Mouse (Mus musculus): ENCODE data around the gene Itpripl1.
"Not testable (repeated sequence)": the region's sequence is repeated elsewhere in the genome, so short reads cannot be mapped to it uniquely, and the experiment has no call there.

Itpripl1 gene

DNA sequence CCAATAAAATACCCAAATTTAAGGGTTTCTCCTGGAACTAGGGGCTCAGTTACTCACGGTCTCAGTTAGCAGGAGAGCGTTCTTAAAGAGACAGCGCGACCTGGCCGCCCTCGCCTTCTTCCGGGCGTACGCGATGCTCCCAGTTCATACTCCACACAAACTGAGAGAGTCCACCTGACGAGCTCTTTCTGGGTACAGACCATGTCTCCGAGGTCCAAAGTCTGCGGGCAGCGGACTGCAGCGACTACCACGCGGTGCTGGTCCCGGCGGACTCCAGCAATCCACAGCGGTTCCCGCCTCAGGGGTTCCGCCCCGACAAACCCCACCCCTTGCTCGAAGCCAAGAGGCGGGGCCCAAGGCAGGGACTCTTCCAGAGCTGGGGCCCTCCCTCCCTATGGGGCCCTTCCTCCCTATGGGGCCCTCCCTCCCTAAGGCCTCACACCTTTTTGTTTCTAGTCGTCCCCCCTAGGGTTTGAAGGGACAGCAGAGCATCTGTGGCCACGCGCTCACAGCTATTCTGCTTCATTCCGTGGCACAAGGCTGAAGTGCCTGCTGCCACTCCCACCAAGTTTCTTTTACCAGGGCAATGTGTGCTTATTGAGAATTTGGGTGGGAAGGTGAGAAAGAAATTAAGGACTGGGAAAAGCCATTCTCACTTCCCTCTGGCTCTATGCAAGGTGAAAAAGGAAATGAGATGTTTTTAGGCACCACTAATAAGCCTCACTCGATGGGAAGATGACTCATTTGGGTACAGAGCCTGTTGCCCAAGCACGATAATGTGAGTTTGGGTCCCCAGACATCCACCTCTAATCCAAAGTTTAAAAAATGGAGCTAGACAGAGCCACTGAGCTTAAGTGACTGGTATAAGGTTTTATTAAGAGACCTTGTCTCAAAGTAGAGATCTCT lies at the start of gene Itpripl1:
Gene Itpripl1, minus strand, starts transcription at position 285 of the 906 bp plus-strand sequence.
- DNase-seq (ENCODE audit: low read depth, low spot score), result no peak

DNA sequence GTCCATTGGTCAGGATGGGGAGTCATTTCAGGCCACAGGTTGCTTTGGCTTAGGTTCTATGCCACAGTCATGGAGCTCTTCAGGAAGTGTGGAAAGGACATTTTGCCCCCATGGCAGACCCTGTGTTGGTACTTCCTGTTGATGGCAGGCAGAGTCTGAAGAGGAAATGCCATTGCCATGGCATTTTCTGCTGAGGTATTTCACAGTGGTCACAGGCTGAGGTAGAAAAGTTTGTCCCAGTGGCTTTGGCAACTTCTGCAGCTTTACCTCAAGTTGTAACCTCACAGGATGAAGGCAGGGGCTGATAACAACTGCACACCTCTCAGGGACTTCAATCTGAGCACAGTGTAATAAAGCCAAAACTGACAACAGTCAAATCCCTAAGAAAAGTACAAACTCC lies 46.3 kb upstream of the Itpripl1 start:
- DNase-seq (ENCODE audit: low read depth, low spot score), result no peak

DNA sequence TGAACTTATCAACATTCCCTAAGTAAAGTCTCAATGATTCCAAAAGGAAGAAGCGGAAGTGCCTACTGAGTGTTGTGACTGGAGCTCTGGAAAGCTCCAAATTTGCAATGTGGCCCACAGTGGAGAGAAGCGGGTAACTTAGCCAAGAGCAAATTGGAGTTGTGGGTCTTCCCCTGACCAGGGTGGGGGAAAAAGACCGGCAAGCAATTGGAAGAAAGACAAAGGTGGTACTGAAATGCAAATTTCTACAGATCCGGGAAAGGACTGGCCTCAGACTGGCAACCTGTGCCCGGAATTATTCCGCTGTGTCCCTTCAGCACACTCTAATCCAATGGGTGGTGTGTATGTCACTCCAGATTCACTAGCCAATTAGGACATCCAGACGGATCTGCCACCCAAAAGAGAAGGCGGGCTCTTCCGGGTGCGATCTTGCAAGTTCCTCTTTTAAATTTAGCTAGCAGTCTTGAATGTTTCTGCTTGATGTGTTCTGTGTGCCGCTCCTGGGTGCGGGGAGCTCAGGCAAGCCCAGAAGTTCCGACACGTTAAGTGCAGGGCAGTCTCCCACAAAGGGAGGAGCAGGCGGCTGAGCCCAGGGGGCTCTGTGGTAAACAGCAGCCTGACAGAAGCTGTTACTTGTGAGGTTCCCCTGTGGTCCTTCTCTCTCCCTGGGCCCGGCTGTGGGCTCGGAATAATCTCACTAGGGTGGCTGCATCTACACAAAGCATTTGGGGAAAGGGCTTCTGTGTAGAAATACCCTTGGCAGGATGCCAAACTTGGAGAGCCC lies 39.5 kb upstream of the Itpripl1 start:
- peak; percentile 74 for DNase-seq (ENCODE audit: low read depth, low spot score)

DNA sequence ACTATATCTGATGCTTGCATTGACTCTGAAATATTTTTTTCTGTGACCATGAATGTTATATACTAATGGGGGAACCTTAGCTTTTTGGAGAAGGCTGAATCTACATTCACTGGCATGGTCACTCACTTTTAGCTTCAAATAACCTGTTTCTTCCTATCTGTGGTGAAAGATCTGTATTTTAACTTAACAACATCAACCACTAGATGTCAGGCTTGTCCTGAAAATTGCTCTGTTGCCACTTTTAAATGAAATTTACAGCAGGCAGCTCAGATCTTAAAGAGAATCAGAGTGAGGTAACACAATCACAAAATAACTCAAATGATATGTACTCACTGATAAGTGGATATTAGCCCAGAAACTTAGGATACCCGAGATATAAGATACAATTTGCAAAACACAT lies 23.0 kb upstream of the Itpripl1 start:
- not testable (repeated sequence) for DNase-seq (ENCODE audit: low read depth, low spot score)

DNA sequence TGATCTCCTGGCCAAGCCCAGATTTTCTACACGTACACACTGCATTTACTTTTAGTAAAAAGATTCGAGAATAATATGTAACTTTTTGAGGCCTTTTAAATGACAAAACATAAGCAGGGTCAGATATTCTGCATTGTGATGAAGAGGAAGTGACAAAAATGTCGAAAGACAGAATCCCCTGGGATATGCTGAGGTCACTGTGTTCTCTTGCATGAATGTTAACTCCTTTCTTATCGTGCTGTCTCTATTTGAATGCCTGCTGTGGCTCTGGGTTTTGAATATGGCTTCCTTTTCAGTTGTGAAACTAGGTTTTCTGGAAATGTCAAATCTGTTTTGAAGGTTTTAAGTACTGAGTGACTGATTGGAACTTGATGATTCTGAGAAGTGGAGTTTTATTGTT lies 22.4 kb upstream of the Itpripl1 start:
- no peak for DNase-seq (ENCODE audit: low read depth, low spot score)

DNA sequence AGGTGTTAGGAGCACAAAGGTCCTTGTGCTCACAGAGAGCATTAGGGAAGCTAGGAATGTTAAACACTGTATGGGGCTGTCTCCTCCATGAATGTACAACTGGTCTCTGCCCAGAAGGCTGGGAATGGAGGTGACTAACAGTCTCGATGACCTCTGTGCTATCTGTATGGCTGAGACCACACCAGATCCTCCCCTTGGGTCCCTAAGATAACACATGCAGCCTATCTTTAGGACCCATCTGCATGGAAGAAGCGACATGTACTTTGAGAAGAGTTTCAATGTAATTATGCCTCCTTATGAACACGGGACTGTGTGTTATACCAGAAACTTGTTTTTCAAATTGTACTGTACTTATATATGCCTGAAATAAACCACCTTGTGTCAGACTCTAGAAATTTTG lies 2.5 kb upstream of the Itpripl1 start:
- DNase-seq (ENCODE audit: low read depth, low spot score), result no peak

DNA sequence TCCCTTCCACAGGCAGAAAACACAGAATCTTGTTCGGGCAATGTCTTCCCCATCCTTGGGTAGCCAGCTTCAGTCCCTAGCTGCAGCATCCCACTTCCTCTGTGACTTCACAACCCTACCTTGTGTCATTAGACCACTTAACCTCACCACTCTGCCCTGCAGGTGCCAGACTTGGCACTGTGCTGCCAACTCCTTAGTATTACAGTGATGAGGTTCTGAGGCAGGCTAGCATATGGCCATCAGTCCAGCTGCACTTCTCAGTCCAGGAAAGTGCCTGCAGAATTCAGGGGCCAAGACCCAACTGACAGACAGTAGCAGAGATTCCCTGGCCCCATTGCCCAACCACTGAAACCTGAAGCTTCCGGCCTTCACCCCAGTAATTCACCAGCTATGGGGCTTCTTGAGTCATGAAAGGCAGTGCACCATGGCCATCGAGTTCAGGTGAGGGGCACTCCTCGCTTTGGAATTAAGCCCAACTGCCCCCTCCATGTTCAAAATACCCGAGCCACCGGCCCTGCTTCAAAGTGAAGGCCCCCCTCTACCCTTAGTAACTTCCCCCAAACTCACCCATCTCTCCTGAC lies 575 bp downstream of the Itpripl1 start:
- no peak for DNase-seq (ENCODE audit: low read depth, low spot score)

DNA sequence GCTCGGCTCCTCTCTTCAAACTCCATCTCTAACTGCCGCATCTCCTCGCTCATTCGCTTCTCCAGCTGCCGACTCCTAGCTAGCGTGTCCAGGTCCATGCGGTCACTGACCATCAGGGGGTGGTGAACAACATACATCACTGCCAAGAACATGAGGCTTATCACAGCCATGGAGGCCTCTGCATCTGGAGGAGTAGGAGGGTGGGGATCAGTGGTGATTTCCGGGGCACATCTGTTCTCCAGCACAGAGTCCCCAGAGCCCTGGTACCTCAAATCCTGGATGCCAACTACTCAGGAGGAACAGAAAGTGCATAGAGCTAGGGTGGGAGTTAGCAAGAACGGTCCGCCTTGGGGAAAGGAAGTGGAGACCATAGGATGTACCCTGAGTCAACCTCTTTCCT lies 1.2 kb downstream of the Itpripl1 start:
- DNase-seq (ENCODE audit: low read depth, low spot score), result no peak

DNA sequence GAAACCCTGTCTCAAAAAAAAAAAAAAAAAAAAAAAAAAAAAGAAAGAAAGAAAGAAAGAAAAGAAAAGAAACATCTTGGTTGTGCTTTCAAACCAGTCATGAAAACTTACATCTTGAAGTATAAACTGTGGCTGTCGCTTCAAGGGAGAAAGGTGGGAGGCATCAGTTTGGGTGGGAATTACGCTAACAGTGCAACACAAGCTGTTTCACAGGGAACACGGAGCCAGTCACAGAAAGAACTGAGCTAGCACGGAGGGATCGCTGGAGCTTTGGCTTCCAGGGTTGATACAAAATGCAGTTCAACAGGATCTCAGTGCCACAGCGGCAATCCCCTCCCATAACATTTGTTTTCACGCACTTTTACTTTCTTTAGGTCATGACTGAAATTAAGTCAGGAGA lies 3.2 kb downstream of the Itpripl1 start:
- no peak for DNase-seq (ENCODE audit: low read depth, low spot score)

DNA sequence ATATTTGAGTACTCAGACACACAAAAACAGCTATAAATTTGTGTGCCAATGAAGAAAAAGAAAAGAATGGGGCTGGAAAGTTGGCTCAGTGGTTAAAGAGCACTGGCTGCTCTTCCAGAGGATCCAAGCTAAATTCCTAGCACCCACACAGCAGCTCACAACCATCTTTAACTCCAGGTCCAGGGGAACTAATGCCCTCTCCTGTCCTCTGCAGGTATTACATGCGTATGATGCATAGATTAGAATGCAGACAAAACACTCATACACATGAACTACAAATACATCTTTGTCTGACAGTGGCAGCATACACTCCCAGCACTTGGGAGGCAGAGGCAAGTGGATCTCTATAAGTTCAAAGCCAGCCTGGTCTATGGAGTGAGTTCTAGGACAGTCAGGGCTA lies 3.6 kb downstream of the Itpripl1 start:
- DNase-seq (ENCODE audit: low read depth, low spot score), result no peak

DNA sequence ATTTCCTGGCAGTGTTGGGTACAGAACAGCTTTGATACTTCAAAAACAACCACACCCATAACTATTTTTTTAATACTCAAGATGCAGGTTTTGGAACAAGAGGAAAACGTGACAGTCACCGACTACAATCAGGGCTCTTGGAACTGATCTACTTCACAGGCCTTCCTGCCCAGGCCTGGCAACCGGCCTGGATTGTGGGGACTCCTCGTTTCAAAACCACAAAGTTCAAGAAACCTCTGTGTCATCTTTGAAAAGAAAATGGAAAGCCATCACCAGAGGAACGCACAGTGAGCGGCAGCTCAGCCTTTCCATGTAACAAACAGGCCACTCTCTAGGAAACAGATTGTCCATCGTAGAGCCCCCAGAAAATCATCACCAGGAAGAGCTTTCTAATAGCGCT lies 4.1 kb downstream of the Itpripl1 start:
- DNase-seq (ENCODE audit: low read depth, low spot score), result no peak

DNA sequence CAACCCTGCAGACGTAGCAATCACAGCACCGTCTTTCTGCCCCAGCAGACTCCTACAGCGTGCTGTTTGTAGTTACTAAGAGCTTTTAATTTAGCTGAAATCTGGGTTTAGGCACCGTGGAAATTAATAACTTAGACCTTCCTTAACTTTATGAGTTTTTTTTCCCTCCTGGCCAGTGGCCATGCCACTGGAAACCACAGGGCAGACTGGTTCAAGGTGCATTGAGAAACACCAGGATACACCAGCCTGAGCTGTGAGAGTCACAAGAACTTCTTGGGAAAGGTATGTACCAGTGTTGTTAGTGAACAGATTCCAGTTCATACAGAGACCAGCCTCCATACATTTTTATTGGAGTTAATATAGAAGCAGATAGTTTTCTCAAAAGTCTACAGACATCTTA lies 4.8 kb downstream of the Itpripl1 start:
- DNase-seq (ENCODE audit: low read depth, low spot score), result no peak

DNA sequence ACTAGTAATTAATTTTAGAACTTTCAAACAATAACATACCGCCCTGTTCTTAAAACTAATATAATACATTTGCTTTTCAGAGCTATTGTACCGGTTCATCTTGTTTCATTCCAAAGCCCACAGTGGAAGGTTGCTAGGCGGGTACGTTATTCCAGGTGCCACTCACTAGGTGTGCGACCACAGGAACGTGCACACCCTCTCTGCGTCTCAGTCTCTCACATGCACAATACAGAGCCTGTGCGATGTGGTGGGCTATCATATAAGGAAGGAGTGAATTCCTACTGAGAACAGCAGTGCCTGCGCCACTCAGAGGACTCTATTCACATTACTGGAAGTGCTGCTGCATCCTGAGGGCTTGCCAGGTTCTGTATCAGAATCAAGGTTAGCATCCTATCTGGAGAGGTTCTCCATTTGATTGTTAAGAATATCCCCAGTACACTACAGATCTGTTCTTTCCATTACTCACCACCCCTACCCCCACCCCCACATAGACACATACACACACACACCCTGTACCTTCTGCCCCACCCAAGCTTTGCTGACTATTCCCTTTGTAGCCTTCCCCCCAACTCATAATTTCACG lies 5.3 kb downstream of the Itpripl1 start:
- no peak for DNase-seq (ENCODE audit: low read depth, low spot score)

DNA sequence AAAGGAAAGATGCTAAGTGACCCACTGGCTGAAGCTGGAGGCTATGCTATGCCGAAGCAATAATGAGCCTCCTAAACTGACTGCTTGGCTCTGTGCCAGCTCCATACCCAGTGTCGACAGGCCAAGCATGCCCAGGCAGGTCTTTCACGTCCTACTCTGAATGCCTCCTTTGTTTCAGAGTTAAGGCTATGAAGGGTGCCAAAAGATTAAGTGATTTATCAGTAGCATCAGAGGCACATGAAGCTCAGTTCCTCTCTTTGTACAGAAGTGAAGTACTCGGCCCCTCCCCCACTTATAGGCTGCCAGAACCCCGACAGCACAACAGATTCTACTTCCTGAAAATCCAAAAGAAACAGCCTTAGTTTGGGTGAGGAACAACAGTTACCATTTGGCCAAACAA lies 6.3 kb downstream of the Itpripl1 start:
- DNase-seq (ENCODE audit: low read depth, low spot score), result no peak

DNA sequence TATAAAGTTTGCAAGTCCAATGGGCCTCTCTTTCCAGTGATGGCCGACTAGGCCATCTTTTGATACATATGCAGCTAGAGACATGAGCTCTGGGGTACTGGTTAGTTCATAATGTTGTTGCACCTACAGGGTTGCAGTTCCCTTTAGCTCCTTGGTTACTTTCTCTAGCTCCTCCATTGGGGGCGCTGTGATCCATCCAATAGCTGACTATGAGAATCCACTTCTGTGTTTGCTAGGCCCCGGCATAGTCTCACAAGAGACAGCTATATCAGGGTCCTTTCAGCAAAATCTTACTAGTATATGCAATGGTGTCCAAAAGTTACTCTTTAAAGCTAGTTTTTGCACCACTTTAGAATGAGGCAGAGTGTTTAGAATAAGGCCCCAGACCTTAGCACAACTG lies 8.0 kb downstream of the Itpripl1 start:
- not testable (repeated sequence) for DNase-seq (ENCODE audit: low read depth, low spot score)

DNA sequence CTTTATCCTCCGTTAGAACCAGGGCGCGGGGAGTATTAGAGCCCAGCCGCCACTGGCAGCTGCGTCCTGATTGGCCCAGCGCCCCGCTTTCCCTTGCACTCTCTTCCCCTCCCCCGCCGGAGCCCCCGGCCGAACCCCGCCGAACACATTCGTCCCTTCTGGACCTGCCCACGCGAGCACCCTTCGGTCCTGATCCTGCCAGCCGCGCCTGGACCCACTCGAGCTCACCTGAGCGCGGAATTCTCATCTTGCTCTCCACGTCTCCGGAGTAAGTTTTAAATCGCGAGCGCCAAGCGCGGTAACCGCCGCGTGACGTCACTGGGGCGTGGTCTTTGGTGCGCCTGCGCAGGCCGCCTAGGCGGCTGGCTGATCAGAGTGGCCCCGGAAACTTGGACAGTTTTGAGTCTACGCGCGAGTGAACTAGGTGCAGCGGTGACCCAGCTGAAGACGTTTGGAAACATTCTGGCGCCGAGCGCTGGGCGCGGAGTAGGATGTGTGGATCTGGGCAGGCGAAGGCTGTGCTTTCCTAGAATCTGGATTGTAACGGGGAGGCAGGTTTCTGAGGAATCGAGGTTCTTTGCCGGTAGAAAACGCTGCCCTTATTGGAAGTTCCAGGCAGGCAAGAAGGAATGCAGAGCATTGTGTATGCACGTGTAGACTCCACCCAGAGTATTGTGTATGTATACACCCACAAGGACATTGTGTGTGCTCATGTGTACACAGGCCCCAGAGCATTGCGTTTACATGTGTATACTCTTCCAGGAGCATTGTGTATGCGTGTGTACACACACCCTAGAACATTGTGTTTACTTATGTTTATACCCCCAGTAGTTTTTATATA lies 9.4 kb downstream of the Itpripl1 start, which contains the start of gene Ncaph:
Gene Ncaph, minus strand, starts transcription at position 334 of the 841 bp plus-strand sequence.
- DNase-seq (ENCODE audit: low read depth, low spot score), result peak; percentile 80

DNA sequence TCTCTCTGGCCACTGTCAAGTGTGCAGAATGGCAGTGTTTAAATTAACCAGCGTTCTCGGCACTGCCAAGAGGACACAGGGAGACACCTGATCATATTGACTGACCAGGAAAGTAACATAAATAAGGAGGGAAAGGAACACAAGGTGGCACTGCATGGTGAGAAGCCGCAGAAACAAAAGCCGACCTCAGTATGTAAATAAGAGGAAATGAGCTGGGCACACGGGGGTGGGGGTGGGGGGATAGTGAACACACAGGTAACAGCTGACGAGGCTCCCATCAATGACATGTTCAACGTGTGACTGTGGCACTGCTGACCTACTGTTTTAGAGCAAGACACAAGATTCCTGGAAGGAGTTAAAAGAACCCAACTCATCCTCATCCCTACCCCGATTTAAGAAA lies 11.9 kb downstream of the Itpripl1 start:
- no peak for DNase-seq (ENCODE audit: low read depth, low spot score)

DNA sequence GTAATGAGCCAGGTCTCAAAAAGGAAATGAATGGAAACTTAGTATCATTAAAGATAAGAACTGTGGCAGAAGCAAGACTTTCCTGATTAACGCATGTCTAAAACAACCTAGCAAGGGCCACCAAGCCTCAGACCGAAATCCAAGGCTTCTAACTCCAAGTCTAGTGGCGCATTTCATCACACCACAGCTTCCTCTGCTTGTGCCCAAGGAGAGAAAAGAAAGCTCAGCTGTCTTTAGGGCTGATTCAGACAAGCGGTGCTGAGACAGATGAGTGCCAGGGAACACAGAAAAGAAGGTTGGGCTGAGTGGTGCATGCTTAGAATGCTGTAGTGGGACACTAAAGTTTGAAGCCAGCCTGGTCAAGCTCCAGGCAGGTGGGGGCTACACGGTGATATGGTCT lies 14.3 kb downstream of the Itpripl1 start:
- no peak for DNase-seq (ENCODE audit: low read depth, low spot score)

DNA sequence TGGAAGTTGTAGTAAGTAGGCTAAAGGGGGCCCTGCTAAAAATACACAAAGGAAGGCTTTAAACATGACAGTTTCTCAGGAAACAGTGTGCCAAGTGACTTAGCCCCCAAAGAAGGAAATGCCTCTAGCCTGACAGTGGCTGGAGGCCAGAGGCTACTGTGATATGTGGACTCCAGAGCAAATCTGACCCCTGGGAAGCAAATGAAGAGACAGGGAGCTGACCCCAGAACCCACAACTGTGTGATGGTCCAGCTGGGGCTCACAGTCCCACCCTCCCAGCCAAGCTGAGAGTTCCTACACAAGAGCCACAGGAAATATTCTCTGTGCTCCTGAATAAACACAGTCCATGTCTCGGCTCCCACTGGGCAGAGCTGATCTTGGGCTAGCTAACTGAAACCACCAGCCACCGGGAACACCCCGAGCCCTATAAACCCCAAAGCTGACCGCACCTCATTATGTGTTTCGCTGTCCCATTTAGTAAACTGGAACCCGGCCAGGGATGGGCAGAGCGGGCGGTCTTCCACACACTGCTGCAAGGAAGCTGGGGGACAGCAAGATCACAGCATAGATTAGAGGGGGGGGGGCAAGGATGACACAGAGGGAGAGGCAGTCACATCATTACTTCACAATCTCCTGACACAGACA lies 21.5 kb downstream of the Itpripl1 start:
- no peak for DNase-seq (ENCODE audit: low read depth, low spot score)

DNA sequence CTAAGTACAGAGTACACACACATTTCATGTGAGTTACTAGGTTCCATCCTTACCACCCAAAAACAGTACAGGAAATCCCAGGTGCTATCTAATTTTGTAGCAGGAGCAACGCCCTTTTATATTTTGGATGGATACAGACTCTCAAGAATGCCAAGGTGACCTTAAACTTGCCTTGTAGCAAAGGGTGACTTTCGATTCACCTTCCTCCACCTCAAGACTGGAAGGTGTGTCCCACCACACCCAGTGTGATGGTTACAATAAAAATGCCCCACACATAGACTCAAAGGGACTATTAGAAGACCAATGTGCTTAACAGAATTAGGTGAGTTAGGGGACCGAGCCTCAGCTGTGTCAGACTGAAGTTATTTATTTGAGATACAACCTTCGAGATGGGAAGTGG lies 34.3 kb downstream of the Itpripl1 start:
- no peak for DNase-seq (ENCODE audit: low read depth, low spot score)

DNA sequence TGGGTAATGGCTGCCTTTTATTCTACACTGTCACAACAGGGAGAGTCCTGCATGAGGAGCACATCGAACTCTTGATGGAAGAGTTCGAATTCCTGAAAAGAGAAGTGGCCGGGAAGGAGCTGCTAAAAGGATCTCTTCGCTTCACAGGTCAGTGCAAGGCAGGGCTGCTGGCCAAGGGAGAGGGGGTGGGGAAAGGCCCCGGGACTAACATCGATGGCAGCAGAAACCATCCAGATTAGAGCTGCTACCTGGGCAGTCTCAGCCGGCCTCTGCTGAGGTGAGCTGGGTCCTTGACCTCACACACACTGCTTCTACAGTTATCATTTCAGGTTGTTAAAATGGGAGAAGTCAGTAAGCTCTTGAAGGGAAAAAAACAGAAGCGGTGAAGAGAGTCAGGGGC lies 51.2 kb downstream of the Itpripl1 start:
- no peak for DNase-seq (ENCODE audit: low read depth, low spot score)
